Mouse (Mus musculus) T-cell, adult 2 months (primary cell): ENCODE results near the gene Slain2.

Experiments
- DNase-seq: peaks from one replicate; pipeline ENCODE4 v3.0.0; 2022; ENCODE audit warnings: low spot score

Slain2 gene

DNA sequence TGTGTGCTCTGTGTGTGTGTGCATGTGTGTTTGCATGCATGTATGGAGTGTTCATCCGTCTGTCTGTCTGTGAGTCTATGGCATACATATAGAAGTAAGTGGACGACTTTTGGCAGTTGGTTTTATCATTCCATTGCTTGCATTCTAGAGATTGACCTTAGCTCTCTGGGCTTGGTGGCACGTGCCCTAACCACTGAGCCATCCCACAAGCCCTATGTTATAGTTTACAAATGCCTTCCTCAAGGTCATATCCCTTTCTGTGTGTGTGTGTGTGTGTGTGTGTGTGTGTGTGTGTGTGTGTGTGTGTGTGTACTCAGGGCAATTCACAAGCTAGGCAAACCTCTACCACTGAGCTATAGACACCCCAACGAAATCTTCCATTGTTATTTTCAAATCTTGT is 12.2 kb upstream of the Slain2 start:
- no peak for DNase-seq

DNA sequence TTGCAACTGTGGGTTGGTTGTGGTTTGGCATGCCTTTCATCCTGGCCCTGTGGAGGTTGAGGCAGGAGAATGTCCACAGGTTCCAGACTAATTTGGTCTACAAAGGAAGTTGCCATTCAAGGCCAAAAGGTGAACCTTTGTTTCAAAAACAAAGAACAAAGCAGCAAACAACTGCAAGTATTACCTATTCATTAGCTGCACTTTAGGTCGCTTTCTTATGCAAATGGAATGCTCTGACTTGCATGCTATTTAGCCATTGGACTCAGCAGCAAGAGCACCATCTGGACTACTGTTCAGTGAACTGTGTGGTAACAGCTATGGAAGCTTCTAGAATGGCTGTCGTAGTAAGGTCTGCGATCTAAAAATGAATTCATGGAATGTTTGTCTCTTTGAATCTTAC is 11.8 kb upstream of the Slain2 start:
- no peak for DNase-seq

DNA sequence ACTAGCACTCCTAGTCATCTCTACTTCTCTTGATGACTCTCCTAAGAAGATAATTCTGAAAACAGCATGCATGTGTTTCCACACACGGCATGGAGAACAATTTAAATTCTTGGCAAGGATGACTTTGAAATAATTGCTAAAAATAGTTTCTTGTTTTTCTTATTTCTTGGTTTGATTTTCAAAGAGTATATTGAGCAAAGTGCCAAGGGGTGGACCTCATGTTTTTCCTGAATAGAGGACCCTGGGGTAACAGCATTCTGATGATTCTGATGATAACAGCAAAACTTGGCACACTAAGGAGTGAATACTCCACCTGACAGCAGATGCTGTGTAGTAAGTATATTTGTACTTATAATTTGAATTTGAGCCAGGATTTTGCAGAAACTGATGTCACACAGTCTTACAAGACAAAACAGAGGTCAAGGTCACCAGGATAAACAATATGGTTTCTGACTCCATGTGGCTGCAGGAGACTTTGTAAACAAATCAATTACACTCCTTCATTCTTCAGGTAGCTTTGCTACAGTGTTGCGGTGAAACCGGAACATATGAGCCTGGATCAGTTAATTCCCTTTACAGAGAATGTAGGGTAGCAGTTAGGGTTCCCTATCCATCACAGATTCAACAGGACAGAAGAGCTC is 11.1 kb upstream of the Slain2 start:
- no peak for DNase-seq

DNA sequence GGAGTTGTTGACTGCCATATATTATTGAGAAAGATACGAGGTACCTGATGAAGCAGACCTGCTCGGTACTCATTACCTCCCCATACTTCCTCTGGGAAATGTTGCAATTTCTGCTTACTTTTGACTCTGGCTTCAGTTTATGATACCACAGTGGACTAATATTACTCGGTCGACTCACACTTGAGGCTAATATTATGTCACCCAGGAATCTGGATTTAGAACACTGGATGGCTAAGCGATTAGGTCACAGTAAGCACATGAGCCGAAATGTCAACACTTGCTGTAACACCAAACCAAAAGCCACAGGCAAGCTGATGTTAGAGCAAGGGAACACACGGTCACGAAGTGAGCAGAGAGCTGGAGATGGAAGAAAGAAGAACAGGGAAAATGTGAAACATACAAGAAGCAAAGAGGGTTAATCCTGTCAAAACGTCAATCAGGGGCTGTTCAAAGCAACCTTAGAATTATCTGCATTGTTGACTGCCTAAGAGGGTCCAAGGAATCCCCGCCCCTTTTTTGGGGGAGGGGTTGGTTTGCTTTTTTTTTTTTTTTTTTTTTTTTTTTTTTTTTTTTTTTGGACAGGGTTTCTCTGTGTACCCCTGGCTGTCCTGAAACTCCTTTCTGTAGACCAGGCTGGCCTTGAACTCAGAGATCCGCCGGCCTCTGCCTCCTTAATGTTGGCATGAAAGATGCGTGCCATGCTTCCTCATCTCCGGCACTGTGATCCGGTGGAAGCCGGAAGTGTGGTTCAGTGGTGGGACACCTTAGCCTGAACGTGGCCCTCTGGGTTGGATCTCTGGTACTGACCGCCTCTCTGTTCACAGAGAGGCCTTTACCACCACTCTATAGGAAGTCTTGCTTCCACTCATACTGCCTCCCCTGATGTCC is 9.0 kb upstream of the Slain2 start:
- DNase-seq: no peak

DNA sequence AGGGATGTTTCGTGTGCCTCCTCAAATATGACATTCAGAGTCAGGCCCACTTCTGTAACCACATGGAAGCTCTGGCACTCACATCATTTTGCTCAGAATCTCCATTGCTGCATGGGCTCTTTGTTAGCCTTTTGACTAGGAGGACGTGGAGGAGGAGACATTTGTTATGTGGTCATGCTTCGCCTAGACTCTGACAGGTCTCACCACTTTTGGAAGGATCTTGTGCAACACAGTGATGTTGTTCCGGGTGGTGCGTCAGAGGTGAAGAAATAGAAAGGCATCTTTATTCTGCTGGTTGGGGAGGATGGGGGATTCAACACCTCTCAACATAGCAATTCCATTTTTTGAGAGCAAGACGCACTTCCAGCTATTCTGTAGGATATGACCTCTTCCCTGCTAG is 6.7 kb upstream of the Slain2 start:
- DNase-seq: no peak

DNA sequence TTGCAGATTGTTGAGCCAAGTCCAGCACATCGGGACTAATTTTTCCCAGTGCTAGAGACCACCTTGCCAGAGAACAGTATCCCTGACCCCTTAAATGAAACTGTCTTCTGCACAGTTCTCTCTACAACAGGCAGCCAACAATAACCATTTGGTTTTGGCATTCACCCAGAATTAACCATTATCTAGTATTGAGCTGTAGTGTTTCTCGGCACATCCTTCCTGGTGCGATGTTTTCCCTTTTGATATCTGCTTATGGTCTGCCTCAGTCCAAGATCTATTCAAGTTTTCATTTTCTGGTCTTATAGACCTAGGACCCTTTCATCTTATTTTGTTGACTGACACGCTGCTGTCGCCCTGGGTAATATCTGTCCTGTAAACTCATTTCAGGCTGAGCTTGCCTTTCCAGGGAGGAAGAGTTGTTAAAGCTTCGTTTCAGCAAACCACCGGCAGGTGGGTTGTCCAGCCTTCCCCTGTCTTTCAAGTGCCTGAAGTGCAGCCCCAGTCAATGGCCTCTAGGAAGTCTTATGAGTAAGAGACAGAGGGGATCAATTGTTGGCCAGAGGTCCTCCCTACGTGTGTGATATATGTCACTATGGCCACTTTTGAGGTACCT is 5.7 kb upstream of the Slain2 start:
- DNase-seq: no peak

DNA sequence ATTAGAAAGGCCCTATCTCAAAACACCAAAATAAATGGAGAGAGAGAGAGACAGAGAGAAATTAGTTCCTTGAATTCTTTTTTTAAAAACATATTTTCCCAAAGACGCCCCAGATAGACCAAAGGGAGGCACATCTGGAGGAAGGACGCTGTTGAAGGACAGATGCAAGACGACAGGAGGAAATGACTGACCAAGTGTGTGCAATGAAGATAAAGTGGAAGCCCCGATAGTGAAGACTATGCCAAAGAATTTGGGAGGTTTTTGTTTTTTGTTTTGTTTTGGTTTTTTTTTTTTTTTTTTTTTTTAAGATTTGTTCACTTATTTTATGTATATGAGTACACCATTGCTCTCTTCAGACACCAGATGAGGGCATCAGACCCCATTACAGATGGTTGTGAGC is 4.7 kb upstream of the Slain2 start:
- DNase-seq: no peak

DNA sequence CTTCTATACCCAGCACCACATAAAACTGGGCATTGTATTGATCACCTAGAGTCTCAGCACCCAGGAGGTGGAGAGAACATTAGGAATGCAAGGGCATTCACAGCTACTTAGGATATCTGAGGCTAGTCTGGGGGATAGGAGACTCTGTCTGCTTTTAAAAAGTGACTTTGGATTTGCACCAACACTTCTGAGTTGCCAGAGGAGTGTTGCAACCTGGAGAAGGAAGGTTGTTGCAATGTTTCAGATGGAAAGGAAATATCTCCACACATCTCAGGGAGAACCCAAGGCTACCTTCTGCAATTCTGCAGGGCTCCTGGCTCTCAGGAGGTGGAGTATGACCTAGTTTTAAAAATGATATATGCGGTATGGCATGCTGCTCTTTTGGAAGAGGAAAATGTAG is 3.7 kb upstream of the Slain2 start:
- no peak for DNase-seq

DNA sequence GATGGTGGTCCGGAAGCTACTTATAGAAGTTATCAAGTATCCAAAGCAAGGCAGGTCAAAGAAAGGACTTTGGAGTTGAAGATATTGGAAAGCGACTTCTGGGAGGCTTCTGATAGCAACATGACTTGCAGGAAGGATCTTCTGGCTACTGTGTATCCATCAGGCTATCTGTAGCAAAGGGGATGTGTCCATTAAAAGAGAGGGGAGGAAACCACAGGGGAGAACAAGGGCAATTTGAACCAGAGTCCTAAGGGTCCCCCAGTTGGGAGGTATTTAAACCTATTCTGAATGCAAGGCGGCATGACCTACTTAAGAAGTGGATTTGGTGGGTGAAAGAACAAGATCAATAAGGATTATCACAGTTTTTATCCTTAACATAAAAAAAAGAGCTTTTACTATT is 2.8 kb upstream of the Slain2 start:
- DNase-seq: no peak

DNA sequence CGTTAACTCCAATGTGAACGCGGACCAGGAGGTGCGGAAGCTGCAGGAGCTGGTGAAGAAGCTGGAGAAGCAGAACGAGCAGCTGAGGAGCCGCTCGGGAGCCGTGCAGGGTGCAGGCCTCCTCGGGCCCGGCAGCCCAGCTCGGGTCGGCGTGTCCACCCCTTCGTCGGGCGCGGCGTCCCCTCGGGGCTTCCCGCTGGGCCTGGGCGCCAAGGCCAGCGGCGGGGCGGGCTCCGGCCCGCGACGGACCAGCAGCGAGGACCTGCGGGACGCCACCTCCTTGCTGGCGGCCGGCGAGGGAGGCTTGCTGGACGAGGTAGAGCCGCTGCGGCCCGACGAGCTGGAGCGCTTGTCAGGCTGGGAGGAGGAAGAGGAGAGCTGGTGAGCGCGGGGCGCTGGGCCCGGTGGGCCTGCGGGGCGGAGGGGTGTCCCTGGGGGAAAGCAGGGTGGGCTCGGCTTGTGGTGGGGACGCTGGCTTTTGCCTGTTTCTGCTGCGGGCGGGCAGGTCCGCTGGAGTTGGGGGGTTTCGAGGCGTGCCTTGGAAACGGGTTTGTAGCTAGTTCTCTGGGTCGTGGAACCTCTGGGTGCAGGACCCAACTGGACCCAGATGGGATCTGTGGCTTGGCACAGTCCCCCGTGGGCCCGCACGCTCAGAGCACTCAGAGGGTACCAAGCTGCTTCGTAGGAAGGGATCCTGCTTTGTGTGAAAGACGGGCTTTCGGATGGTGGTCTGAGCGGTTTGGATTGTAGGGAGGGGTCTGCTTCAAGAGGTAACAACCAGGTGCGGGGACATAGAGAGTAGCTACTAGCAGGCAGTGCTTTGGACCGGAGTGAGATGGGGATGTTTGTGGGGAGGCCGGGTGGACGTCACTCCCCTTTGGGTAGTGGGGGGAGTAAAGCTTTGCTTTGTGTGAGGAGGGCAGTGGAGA is 793 bp downstream of the Slain2 start:
- DNase-seq: peak; percentile 35

DNA sequence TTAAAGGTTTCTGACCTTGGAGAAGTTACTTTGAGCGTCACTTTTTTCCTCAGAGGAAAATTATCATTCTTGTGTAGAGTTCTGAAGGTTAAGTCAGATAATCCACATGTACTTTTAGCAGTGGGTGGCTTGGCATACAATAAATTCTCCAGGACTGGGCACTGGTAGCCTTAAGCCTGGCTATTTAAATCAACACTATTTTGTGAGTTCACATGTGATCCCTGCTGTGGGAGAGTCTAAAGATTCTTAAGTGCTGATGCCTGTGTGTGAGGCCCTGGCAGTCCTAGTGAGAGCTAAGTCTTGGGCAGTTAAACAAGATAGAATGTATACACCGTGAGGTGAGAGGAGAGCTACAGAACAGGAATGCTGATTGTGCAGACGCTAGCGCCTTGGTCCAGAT is 1.9 kb downstream of the Slain2 start:
- no peak for DNase-seq

DNA sequence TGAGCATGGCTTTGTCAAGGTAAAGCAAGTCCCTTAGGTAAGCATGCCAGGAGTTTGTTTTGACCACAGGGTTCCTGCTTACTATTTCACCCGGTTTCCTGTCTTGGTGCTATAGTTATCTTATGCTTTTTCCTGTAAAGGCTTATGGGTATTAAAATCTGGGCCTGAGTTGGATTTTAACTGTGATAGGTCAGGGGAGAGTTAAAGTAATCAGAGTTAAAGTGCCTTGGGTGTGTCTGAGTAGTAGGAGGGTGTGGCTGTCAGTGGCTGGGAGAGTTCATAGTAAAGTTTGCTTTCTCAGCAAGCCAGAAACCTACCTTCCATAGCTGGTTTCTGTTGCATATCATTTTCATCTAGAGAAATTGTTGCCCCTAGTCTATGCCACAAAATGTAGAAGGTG is 2.7 kb downstream of the Slain2 start:
- DNase-seq: peak; percentile 7

DNA sequence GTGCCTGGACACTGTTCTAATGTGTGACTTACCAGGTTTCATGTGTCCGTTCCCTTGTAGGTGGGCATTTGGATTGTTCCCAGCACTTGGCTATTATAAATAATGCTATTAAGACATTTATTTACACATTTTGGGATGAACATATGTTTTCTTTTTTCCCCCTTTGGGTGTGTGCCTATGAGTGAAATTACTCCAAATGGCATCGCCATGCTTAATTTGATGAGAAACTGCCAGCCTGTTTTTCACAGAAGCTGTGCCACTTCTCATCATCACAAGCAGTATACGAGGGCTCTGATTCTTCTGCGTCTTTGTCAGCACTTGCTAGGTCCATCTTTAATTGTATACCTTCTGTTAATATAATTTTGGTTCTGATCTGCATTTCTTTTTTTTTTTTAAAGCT is 6.3 kb downstream of the Slain2 start:
- no peak for DNase-seq

DNA sequence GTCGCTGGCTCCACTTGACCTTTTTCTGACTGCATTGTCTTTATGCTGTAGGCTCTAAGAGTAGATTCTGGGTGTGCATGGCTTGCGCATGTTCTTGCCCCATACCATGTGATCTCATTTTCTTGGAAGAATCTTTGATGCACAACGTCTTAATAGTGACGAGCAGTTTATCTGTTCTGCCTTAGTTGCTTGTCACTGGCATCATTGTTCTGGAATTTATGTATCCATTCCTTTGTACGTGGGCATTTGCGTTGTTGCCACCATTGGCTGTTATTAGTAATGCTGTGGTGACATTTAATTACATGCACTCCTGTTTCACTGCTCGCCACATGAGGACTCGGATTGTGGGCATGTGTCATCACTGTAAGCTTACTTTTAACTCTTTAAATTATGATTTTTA is 7.1 kb downstream of the Slain2 start:
- no peak for DNase-seq

DNA sequence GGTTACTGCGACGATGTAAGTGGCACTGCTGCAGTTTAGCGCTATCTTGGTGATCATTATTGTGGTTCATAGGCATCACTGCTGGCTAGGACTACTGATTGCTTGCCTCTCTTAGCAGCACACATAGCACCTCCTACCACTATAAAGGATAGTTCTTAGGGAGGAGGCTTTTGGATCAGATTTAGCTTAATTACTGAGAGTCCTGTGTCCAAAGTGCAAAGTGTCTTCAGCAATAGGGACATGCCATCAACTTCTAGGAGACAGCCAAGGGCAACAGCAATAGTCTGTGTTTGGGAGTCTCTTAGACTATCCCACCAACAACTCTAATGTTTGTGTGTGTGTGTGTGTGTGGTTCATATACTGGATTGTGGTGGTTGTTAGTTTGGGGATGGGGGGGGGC is 8.7 kb downstream of the Slain2 start:
- no peak for DNase-seq

DNA sequence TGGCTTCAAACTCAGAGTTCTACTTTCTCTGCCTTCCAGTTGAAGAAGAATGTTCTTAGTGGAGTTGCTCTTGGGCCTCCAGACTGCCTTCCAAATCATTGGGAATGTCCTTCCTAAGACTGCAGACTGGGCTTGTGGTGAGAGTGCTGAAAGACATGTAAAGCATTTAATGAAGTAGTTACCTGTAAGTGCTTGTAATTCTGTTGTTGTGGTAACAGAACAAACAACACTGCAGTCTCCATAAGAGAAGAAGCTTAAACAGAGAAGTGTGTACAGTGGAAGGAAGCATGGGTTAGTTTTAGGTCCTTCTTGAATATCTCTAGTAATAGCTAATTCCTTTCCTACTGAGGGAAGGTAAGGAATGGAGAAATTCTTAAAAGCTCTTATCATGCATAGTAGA is 13.0 kb downstream of the Slain2 start:
- DNase-seq: no peak

DNA sequence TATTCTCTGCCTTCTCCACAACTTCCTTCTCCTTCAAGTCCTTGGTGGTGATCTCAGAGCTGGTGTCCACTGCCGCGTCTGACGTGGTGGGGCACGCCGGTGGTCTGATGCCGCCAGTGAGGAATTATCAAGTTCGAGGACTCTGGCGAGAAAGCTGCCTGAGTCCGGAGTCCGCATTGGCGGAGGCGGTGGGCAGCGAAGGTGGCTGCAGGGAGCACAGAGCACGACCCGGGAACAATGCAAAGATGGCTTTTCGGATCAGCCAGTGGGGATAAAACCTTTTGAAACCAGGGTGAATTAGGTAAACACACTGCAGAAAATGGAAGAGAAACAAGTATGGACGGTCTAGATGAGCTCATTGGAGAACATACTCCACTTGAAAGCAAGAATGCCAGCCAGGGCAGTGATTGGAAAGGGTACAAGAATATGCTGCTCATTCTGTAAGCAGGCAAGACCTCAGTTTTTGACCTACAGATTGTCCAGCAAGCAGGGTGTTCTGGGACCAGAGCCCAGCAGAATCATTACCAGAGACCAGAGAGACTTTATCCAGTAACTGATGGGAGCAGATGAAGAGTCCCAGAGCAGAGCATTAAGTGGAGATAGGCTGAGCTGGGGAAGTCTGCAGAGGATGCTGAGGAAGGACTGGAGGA is 19.0 kb downstream of the Slain2 start:
- no peak for DNase-seq

DNA sequence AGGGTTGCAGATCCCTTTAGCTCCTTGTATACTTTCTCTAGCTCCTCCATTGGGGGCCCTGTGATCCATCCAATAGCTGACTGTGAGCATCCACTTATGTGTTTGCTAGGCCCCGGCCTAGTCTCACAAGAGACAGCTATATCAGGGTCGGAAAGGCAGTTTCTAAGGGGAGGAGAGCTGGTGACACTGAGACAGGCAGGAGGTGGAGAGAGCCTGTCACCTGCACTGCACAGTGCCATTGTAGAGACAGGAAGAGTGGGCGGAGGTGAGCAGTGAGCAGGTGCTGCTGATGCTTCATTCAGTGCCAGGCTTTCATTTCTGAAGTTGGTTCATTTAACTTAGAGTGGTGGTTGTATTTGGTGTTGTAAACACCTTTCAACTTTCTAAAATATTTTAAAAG is 24.3 kb downstream of the Slain2 start:
- DNase-seq: peak; percentile 56

DNA sequence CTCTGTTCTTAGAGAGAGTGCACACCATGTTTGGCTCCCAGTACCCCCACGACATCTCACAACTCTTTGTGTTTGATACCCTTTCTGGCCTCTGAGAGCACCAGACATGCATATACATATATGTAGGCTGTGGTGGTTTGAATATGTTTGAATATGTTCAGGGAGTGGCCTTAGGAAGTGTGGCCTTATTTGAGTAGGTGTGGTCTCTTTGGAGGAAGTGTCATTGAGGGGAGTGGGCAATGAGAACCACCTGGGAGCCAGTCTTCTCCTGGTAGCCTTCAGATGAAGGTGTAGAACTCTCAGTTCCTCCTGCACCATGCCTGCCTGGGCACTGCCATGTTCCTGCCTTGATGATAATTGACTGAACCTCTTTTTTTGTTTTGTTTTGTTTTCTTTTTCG is 25.2 kb downstream of the Slain2 start:
- DNase-seq: no peak

DNA sequence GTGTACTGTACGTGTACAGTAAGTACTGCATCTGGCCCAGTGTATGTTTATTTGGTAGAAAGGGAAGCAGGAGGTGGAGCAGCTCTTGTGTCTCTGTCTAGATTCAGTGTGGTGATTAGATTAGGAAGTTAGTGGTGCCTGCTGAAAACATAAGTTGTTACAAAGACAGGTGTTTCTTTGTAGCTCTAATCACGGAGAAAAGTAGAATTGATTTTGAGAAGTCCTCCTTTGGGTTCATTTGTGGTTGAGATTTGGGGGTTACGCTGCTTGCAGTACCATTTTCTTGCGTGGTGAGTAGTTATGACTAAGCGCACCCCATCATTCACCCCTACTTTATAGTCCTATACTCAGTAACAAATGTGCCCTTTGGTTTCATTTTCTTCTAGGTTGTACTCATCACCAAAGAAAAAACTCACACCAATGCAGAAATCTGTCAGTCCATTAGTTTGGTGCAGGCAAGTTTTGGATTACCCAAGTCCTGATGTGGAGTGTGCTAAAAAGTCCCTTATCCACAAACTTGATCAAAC is 26.9 kb downstream of the Slain2 start:
- peak; percentile 22 for DNase-seq

DNA sequence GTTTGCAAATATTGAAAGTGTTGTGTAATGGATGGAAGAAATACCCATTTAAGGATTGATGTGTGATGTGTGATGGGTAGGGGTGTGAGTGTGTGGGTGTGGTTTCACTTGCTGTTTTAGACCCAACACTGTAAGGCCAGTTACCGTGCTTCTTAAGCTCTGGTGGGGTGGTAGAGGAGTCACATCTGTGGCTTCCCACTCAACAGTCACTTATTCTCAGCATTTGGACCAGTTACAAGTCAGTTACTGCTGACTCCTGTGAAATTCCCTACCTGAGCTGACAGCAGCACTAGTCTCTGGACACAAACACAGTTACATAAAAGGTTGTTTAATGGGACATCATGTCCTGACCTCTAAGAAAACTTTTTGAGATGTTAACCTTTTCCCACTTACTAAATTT is 34.0 kb downstream of the Slain2 start:
- no peak for DNase-seq

DNA sequence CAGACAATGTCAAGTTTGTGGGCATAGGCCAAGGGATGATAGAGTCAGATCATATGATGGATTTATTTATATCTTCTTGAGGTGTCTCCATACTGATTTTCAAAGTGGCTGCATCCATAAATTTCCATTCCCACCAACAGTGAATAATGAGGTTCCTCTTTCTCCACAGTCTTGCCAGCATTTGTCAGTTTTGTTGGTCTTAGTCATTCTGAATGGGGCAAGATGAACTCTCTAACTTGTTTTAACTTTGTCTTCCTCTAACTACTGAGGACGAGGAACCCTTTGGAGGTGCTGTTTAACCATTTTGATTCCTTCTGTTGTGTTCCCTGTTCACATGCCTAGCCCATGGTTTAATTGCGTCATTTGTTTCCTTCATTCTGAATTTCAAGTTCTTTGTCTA is 36.1 kb downstream of the Slain2 start:
- no peak for DNase-seq
